Mouse (Mus musculus) adrenal gland, adult 8-10 months (tissue): Measurements from ENCODE around the gene Olfr1161. TPM values are rescaled to one million over a fixed set of nuclear protein-coding genes. Genes with fewer than 3 reads are reported as not detected.
"Not testable (repeated sequence)": the region's sequence is repeated elsewhere in the genome, so short reads cannot be mapped to it uniquely, and the experiment has no call there.

Experiments
- DNase-seq: peaks from one replicate; pipeline ENCODE4 v3.0.0; 2022
- total RNA-seq, 4 experiments: library from RNA; stranded (reverse); gene quantifications; 2 replicates each; pipeline ENCODE4 v1.2.4; 2022

The Olfr1161 gene
- total RNA-seq: not detected

DNA sequence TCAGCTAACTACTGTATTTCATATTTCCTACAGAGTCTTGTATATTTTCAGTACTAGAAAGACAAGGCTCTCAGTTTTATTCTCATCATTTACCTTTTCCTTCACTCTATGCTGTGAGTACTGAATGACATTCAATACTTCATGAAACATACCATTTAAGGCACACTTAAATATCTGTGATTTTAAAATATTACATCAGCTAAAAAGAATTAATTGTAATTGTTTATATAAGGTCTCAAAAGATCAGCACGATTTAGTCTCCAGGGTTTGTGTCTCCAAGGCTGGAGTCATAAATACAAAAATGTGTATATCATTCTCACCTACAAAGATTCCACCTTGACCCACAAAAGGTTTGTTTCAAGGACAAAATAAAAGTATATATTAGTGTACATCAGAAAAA is at the start of gene Olfr1161:
Gene Olfr1161, plus strand, starts transcription at position 301 of the 400 bp plus-strand sequence.
- DNase-seq: not testable (repeated sequence)

- DNase-seq: no peak
These were observed 48.0 kb upstream of the Olfr1161 start, which contains the start of gene Olfr74 for GRCm38 (mm10) chr2:87974563-87974962. Gene Olfr74, minus strand, starts transcription at chr2:87974663.

- no peak for DNase-seq
These were observed 32.8 kb upstream of the Olfr1161 start, which contains the start of gene Olfr1158 for GRCm38 (mm10) chr2:87989813-87990212. Gene Olfr1158, plus strand, starts transcription at chr2:87990113.

DNA sequence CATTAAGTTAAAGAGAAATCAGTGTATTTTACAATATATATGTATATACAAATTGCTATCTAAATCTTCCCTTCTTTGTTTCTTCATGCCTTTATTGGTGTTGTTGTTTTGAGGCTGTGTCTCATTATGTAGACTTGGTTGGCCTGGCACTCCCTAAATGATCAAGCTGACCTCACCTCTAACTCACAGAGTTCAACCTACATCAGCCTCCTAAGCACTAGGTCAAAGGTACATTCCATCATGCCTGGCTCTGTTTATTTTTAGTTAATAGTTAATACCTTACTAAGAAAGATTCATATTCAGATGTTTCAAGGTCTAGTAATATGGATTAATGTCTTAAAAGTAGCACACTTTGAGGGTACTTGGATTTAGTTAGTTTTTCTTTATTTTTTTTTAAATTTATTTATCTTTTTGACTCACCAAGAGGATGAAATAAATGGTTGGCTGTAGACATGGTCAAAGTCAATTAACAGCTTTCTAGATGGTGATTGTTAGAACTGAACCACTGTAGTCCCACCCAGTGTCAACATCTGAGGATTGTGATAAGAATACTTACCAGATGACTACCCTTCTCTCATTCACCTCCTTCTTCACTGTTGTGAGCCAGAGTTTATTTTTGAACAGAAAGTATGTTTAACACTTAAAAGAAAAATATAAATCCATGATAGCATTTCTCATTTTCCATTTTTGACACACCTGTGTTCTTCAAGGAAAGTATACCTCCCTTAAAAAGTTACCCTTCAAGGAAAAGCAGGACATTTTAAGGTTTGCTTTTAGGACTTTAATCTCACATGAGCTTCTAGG is 14.9 kb upstream of the Olfr1161 start, which contains the start of gene Olfr1160:
Gene Olfr1160, minus strand, starts transcription at position 754 of the 804 bp plus-strand sequence.
- DNase-seq: no peak

DNA sequence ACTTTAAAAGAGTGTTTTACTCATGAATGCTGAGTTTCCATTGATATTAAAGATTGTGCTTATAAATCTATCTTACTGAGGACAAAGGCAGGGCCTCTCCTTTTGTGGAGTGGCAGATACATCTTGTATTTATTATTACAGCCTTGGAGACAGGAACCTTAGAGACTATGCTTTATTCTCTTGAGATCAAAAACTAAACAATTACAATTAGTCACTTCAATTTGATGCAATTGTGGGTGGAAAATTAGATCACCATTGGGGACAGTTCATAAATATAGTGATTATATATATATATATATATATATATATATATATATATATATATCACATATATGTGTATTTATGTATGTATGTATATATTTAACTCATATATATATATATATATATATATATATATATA is 15.0 kb downstream of the Olfr1161 start, which contains the start of gene Olfr73:
Gene Olfr73, minus strand, starts transcription at position 101 of the 400 bp plus-strand sequence.
- no peak for DNase-seq

GRCm38 (mm10) chr2:88051029-88051428 is 28.5 kb downstream of the Olfr1161 start, which contains the start of gene Olfr1162:
Gene Olfr1162, minus strand, starts transcription at chr2:88051129.
- no peak for DNase-seq

- DNase-seq: no peak
These were observed 41.0 kb downstream of the Olfr1161 start for GRCm38 (mm10) chr2:88063587-88063986.

GRCm38 (mm10) chr2:88071730-88072129 is 49.2 kb downstream of the Olfr1161 start, which contains the start of gene Olfr1163:
Gene Olfr1163, minus strand, starts transcription at chr2:88071830.
- DNase-seq: no peak

Other genes starting within 250 kb of the Olfr1161 start
- gene Olfr152, start 243.3 kb upstream of the Olfr1161 start, total RNA-seq: not detected
- gene Olfr1143, start 222.2 kb upstream of the Olfr1161 start, total RNA-seq: not detected
- gene Olfr1145, start 213.0 kb upstream of the Olfr1161 start, total RNA-seq: not detected
- gene Olfr1148, start 192.2 kb upstream of the Olfr1161 start, total RNA-seq: not detected
- gene Olfr1150-ps1, start 178.8 kb upstream of the Olfr1161 start, total RNA-seq: not detected
- gene Olfr1151, start 166.9 kb upstream of the Olfr1161 start, total RNA-seq: not detected
- gene Olfr1152, start 156.3 kb upstream of the Olfr1161 start, total RNA-seq: not detected
- gene Olfr1153, start 127.8 kb upstream of the Olfr1161 start, total RNA-seq: not detected
- not detected for gene Olfr1154, start 117.6 kb upstream of the Olfr1161 start, total RNA-seq
- not detected for gene Olfr1155, start 77.6 kb upstream of the Olfr1161 start, total RNA-seq
- gene Olfr1156, start 69.7 kb upstream of the Olfr1161 start, total RNA-seq: not detected
- gene Olfr1157, start 54.5 kb upstream of the Olfr1161 start, total RNA-seq: not detected
- gene Olfr74, start 48.1 kb upstream of the Olfr1161 start, total RNA-seq: not detected
- not detected for gene Olfr1158, start 32.7 kb upstream of the Olfr1161 start, total RNA-seq
- gene Olfr1160, start 14.5 kb upstream of the Olfr1161 start, total RNA-seq: not detected
- not detected for gene Olfr73, start 14.9 kb downstream of the Olfr1161 start, total RNA-seq
- gene Olfr1162, start 28.4 kb downstream of the Olfr1161 start, total RNA-seq: not detected
- not detected for gene Olfr1163, start 49.1 kb downstream of the Olfr1161 start, total RNA-seq
- not detected for gene Olfr1164, start 71.2 kb downstream of the Olfr1161 start, total RNA-seq
- not detected for gene Olfr1166, start 105.5 kb downstream of the Olfr1161 start, total RNA-seq
- not detected for gene Olfr1167, start 132.4 kb downstream of the Olfr1161 start, total RNA-seq
- gene Olfr1168, start 159.1 kb downstream of the Olfr1161 start, total RNA-seq: not detected
- gene Olfr1170, start 205.6 kb downstream of the Olfr1161 start, total RNA-seq: not detected